Mouse (Mus musculus): ENCODE results near the gene Mcm8. TPM values are rescaled to one million over a fixed set of nuclear protein-coding genes. Genes with fewer than 3 reads are reported as not detected.

Mcm8 gene
- total RNA-seq, 1 experiment from 2014 or later: 16.3 TPM

GRCm38 (mm10) chr2:132863325-132863724 is 47.4 kb downstream of the Mcm8 start:
- no peak for ATAC-seq (replicated peaks in 1 of 2; ENCODE audit: insufficient read depth in 1 of 2, low FRiP score in 2 of 2, low TSS enrichment in 1 of 2, low read depth in 1 of 2, poor library complexity in 2 of 2, severe bottlenecking in 2 of 2)

- peak in 1 of 2 experiments; percentile 41; a peak in 2 of 4 replicates for ATAC-seq (replicated peaks in 1 of 2; ENCODE audit: insufficient read depth in 1 of 2, low FRiP score in 2 of 2, low TSS enrichment in 1 of 2, low read depth in 1 of 2, poor library complexity in 2 of 2, severe bottlenecking in 2 of 2)
Measured at GRCm38 (mm10) chr2:132867521-132867920, 51.6 kb downstream of the Mcm8 start.

GRCm38 (mm10) chr2:132869682-132870081 is 53.7 kb downstream of the Mcm8 start:
- no peak for ATAC-seq (replicated peaks in 1 of 2; ENCODE audit: insufficient read depth in 1 of 2, low FRiP score in 2 of 2, low TSS enrichment in 1 of 2, low read depth in 1 of 2, poor library complexity in 2 of 2, severe bottlenecking in 2 of 2)

- no peak for ATAC-seq (replicated peaks in 1 of 2; ENCODE audit: insufficient read depth in 1 of 2, low FRiP score in 2 of 2, low TSS enrichment in 1 of 2, low read depth in 1 of 2, poor library complexity in 2 of 2, severe bottlenecking in 2 of 2)
Measured at GRCm38 (mm10) chr2:132870286-132870685, 54.3 kb downstream of the Mcm8 start.

GRCm38 (mm10) chr2:132871663-132872062 is 55.7 kb downstream of the Mcm8 start:
- ATAC-seq (replicated peaks in 1 of 2; ENCODE audit: insufficient read depth in 1 of 2, low FRiP score in 2 of 2, low TSS enrichment in 1 of 2, low read depth in 1 of 2, poor library complexity in 2 of 2, severe bottlenecking in 2 of 2): no peak

- ATAC-seq (replicated peaks in 1 of 2; ENCODE audit: insufficient read depth in 1 of 2, low FRiP score in 2 of 2, low TSS enrichment in 1 of 2, low read depth in 1 of 2, poor library complexity in 2 of 2, severe bottlenecking in 2 of 2): peak; percentile 94
Measured at GRCm38 (mm10) chr2:132873657-132874326, 57.9 kb downstream of the Mcm8 start.

GRCm38 (mm10) chr2:132876991-132877390 is 61.0 kb downstream of the Mcm8 start:
- no peak for ATAC-seq (replicated peaks in 1 of 2; ENCODE audit: insufficient read depth in 1 of 2, low FRiP score in 2 of 2, low TSS enrichment in 1 of 2, low read depth in 1 of 2, poor library complexity in 2 of 2, severe bottlenecking in 2 of 2)

- ATAC-seq (replicated peaks in 1 of 2; ENCODE audit: insufficient read depth in 1 of 2, low FRiP score in 2 of 2, low TSS enrichment in 1 of 2, low read depth in 1 of 2, poor library complexity in 2 of 2, severe bottlenecking in 2 of 2): peak; percentile 62 to 63
Measured at GRCm38 (mm10) chr2:132879261-132880044, 63.5 kb downstream of the Mcm8 start.

GRCm38 (mm10) chr2:132880844-132881645 is 65.1 kb downstream of the Mcm8 start, which contains the start of gene Lrrn4:
Gene Lrrn4, minus strand, starts transcription at chr2:132880891.
- ATAC-seq (replicated peaks in 1 of 2; ENCODE audit: insufficient read depth in 1 of 2, low FRiP score in 2 of 2, low TSS enrichment in 1 of 2, low read depth in 1 of 2, poor library complexity in 2 of 2, severe bottlenecking in 2 of 2): no peak

GRCm38 (mm10) chr2:132884303-132884967 is 68.5 kb downstream of the Mcm8 start:
- ATAC-seq (replicated peaks in 1 of 2; ENCODE audit: insufficient read depth in 1 of 2, low FRiP score in 2 of 2, low TSS enrichment in 1 of 2, low read depth in 1 of 2, poor library complexity in 2 of 2, severe bottlenecking in 2 of 2): no peak

- ATAC-seq (replicated peaks in 1 of 2; ENCODE audit: insufficient read depth in 1 of 2, low FRiP score in 2 of 2, low TSS enrichment in 1 of 2, low read depth in 1 of 2, poor library complexity in 2 of 2, severe bottlenecking in 2 of 2): no peak
Measured at GRCm38 (mm10) chr2:132885312-132885711, 69.4 kb downstream of the Mcm8 start.

Other genes starting within 250 kb of the Mcm8 start
- 37.1 and 47.0 TPM in 2 replicates for gene Gpcpd1, start 228.4 kb upstream of the Mcm8 start, total RNA-seq (2017)
- gene Shld1, start 129.2 kb upstream of the Mcm8 start, total RNA-seq (2017): 3.7 and 5.8 TPM in 2 replicates
- gene Chgb, start 34.9 kb upstream of the Mcm8 start, total RNA-seq (2017): not detected in 2 replicates
- 41.8 and 42.3 TPM in 2 replicates for gene Trmt6, start 86 bp upstream of the Mcm8 start, total RNA-seq (2017)
- 33.8 and 44.9 TPM in 2 replicates for gene Crls1, start 30.5 kb downstream of the Mcm8 start, total RNA-seq (2017)
- 5.1 and 5.4 TPM in 2 replicates for gene Lrrn4, start 64.8 kb downstream of the Mcm8 start, total RNA-seq (2017)
- not detected in 2 replicates for gene Fermt1, start 129.8 kb downstream of the Mcm8 start, total RNA-seq (2017)